Mouse (Mus musculus): Measurements from ENCODE around the gene Spem1.

The Spem1 gene

DNA sequence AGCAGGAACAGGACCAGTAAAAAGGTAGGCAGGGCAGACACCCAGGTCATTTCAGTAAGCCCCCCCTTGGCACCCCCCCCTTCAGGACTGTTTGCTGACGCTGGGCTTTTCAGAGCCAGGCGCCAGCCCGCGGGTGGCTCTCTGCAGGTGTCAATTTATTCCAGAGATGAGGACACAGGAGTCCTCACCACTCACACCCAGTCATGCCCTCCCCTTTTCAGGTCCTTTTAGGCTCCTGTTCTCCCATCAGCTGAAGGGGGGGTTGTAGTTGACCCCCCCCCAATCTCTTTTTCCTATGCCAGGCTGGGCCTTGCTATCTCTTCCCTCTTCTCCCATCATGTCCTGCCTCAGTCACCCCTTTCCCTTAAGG lies 14.0 kb upstream of the Spem1 start:
- no peak for DNase-seq

DNA sequence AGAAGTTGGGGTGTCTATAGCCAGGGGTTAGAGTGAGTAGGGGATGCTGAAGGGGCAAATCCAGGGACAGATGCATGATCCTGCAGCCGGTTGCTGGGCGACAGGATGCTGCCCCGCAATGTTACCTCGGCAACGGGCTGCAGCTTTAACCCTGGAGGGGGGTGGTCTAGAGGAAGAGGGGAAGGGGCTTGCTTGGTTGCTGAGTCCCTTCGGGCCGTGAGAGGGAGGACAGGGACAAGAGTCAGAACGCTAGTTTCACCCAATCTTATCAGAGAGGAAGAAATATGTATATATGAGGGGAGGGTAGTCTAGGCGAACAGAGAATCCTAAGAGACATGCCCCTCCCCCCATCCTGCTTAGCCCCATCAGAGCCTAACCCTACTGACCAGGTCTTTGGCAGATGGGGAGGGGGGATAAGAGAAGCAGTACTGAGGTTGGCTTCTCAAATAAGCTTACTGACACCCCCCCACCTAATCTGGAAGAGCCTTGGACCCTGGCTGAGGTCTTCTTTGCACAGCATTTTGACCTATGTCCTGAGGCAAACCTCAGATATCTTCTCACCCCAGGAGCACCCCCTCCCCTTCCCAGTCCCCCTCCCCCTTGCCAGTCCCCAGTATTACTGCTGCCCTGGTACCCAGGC lies 13.5 kb upstream of the Spem1 start:
- no peak for DNase-seq

DNA sequence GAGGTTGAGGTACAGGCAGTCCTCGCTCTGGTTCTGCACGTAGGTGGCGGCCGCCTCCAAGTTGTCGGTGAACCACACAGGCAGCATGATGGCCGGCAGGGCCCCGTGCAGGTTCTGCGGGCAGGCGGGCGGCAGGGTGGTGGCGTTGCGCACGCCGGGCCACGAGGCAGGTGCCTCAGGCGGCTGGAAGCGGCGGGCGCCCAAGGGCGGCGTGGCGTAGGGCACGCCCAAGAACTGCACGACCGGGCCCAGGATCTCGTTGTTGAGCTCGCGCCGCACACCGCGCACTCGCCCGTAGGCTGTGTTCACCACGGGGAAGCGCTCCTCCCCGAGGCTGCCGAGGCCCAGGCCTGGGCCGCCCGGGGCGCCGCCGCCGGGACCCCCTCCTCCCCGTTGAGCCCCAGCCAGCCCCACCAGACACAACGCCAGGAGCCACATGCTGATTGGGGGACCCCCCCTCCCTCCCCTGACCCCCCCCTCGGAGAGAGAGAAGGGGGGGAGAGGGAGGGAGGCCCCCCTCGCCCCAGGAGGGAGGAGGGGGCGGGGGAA lies 12.1 kb upstream of the Spem1 start:
- DNase-seq, result peak; percentile 58 to 72

DNA sequence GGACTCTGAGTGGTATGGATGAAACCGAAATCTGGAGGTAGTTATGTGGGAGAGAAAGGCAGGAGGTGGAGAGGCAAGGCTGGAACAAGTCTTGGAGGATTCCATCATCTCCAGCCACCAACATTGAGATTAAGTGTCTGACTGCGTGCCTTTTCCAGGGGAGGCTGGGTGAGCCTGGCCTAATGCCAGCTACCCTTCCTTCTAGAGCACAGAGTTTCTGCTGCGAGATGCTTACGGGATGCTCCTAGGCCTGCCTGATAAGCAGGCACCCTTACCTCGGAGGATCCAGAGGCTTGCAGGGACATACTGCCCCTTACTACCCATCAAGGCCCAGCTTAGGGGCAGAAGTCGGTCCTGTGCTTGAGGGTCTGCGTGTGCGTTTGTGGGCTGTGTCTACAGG lies 11.6 kb upstream of the Spem1 start:
- no peak for DNase-seq

DNA sequence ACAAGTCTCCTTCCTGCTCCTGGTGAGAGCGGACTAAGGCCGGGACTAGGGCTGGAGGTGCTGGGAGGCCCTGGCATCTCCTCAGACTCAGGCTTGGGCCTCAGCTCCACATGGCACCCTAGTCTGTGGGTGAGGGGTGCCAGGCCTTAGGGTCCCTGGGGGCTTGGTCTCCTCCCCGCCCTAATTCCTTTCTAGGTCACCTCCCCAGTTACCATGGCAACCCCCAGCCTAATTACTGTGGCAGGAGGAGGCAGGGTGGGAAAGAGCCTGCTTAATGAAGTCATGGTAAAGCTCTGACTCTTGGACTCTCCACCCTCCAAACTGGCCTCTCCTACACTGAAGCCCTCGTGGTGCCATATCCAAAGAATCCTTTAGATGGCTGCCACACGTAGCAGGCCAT lies 6.9 kb upstream of the Spem1 start:
- DNase-seq, result peak in 1 of 2 experiments; percentile 35

- no peak for DNase-seq
These were observed 1.5 kb upstream of the Spem1 start for GRCm38 (mm10) chr11:69823456-69823855.

DNA sequence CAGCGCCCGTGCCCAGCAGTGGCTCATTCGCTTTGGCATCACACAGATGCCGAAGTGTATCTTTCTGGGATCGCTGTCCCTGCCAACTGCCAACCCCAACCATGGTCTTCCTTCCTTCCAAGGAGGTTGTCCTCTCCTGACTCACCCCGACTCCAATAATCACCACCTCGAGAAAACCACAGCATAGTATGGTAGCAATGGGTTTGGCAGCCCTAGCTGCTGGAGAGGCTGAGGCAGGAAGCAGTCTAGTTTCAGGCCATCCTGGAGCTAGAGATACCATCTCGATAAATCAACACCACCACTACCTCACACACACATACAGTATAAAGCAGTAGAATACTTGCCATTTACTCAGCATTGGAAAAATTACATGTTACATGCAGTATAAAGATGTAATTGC lies 3.1 kb downstream of the Spem1 start:
- DNase-seq, result no peak

GRCm38 (mm10) chr11:69818365-69818764 lies 3.6 kb downstream of the Spem1 start, which contains the start of gene Spem2:
Gene Spem2 (minus strand): TSS chr11:69818465.
- DNase-seq, result no peak

- DNase-seq, result no peak
These were observed 5.5 kb downstream of the Spem1 start for GRCm38 (mm10) chr11:69816520-69816919.

GRCm38 (mm10) chr11:69815155-69815554 lies 6.8 kb downstream of the Spem1 start, which contains the start of gene Gm39566:
Gene Gm39566 (minus strand): TSS chr11:69815298.
- no peak for DNase-seq

DNA sequence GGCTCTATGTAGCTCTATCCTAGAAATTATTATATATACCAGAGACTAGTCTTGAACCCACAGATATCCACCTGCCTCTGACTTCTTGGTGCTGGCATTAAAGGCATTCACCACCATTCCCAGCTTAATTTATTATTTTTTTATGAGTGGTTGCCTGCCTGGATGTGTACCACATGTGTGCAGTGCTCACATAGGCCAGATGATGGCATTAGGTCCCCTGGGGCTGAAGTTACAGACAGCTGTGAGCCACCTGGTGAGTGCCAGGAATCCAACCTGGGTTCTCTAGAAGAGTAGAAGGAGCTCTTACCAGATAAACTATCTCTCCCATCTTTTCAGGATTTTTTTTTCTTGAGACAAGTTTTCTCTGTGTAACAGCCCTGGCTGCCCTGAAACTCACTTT lies 11.7 kb downstream of the Spem1 start:
- no peak for DNase-seq

- DNase-seq, result no peak
These were observed 14.3 kb downstream of the Spem1 start for GRCm38 (mm10) chr11:69807641-69808040.

DNA sequence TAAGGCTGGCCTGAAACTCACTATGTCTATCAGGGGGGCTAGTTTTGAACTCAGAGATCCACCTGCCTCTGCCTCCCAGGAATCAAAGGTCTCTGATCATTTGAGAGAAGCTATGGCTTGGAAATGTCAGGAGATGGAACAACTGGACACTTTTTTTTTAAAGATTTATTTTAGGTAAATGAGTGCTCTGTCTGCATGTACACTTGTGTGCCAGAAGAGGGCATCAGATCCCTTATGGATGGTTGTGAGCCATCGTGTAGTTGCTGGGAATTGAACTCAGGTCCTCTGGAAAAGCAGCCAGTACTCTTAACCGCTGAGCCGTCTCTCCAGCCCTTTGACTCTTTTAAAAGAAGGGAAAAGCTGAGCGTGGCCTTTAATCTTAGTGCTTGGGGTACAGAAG lies 15.6 kb downstream of the Spem1 start:
- DNase-seq, result no peak

- DNase-seq, result peak; percentile 65 to 77
These were observed 16.7 kb downstream of the Spem1 start, which contains the start of gene Tmem102 for GRCm38 (mm10) chr11:69804972-69805909. Gene Tmem102 (minus strand): TSS chr11:69805624.

DNA sequence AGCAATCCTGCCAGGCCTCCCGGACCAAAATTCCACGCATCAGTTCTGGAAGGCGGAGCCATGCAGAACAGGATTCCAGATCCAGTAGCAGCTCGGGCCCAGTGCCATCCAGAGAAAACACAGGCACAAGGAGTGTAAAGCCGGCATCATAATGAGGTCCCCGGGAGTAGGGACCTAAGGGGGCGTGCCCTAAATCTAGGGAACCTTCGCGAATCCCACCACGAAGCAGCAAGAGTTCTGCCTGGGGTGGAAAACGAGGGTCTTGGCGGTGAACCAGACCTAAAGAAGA lies 17.4 kb downstream of the Spem1 start:
- peak; percentile 37 to 60 for DNase-seq

- peak; percentile 83 to 90 for DNase-seq
These were observed 18.0 kb downstream of the Spem1 start for GRCm38 (mm10) chr11:69803786-69804651.

- DNase-seq, result no peak
These were observed 18.7 kb downstream of the Spem1 start for GRCm38 (mm10) chr11:69803328-69803727.

- peak; percentile 91 to 93 for DNase-seq
These were observed 19.3 kb downstream of the Spem1 start for GRCm38 (mm10) chr11:69802648-69803105.

GRCm38 (mm10) chr11:69801379-69801977 lies 20.5 kb downstream of the Spem1 start, which contains the start of gene Fgf11:
Gene Fgf11 (minus strand): TSS chr11:69801857.
- peak; percentile 28 to 52 for DNase-seq

- DNase-seq, result peak; percentile 86 to 91
These were observed 21.4 kb downstream of the Spem1 start for GRCm38 (mm10) chr11:69800392-69801197.

DNA sequence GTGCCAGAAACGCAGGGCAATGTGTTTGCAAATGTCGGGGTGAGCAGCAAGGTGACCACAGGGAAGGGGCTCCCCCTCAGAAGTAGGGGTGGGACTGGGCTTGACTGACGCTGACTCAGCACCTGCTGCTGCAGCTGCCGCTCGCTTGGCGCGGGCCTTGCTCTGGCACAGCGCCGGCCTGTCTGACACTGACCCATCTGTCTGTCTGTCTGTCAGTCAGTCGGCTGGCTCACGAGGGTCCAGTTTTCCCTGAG lies 21.9 kb downstream of the Spem1 start:
- DNase-seq, result peak; percentile 43 to 64
